Mouse (Mus musculus): ENCODE measurements around the gene Angel2. TPM values are rescaled to one million over a fixed set of nuclear protein-coding genes. Genes with fewer than 3 reads are reported as not detected.

Angel2 gene
- polyA plus RNA-seq, 1 experiment from 2014 or later: 48.2 TPM

- Histone ChIP-seq H3K9ac (no peak overlapping the region), H3K4me1 (replicated peaks; ENCODE audit: control insufficient read depth, insufficient read depth, low read length) (no peaks in the 10 kb centered on the region), H3K9me3 (ENCODE audit: control insufficient read depth, low read length) (no peaks in the 10 kb centered on the region), H3K4me2 (replicated peaks) (no peak overlapping the region), H3K36me3 (replicated peaks; ENCODE audit: control insufficient read depth, insufficient read depth) (peaks cover 55% of the 10 kb centered on the region), H3K27ac (no peak overlapping the region), H3K4me3 (replicated peaks; ENCODE audit: low read length) (no peak overlapping the region), H3K27me3 (ENCODE audit: control insufficient read depth, insufficient read depth, low read length) (no peaks in the 10 kb centered on the region)
- no peak for DNase-seq (ENCODE audit: low spot score)
- 94% methylated on average over 9 of the region's 9 CpGs for WGBS
- ATAC-seq (ENCODE audit: low FRiP score): no peak
Observed at GRCm38 (mm10) chr1:190898899-190899575, 25.9 kb upstream of the Angel2 start.

- Histone ChIP-seq H3K9ac (no peak overlapping the region), H3K27ac (no peak overlapping the region), H3K9me3 (ENCODE audit: control insufficient read depth, low read length) (no peaks in the 10 kb centered on the region), H3K4me2 (replicated peaks) (no peak overlapping the region), H3K4me1 (replicated peaks; ENCODE audit: control insufficient read depth, insufficient read depth, low read length) (no peaks in the 10 kb centered on the region), H3K36me3 (replicated peaks; ENCODE audit: control insufficient read depth, insufficient read depth) (peaks cover 46% of the 10 kb centered on the region), H3K27me3 (ENCODE audit: control insufficient read depth, insufficient read depth, low read length) (no peaks in the 10 kb centered on the region), H3K4me3 (replicated peaks; ENCODE audit: low read length) (no peak overlapping the region)
- ATAC-seq (ENCODE audit: low FRiP score): no peak
- no peak for DNase-seq (ENCODE audit: low spot score)
- WGBS: 73% methylated on average over 2 of the region's 2 CpGs
Observed at GRCm38 (mm10) chr1:190901082-190901481, 23.8 kb upstream of the Angel2 start.

- 94% methylated on average over 3 of the region's 3 CpGs for WGBS
Observed at GRCm38 (mm10) chr1:190904136-190904535, 20.8 kb upstream of the Angel2 start.

GRCm38 (mm10) chr1:190904714-190905113 is 20.2 kb upstream of the Angel2 start:
- no peak for DNase-seq (ENCODE audit: low spot score)
- WGBS: 93% methylated on average over 16 of the region's 16 CpGs
- no peak overlapping the region for H3K4me3 ChIP-seq (replicated peaks; ENCODE audit: low read length)
- H3K27me3 ChIP-seq (ENCODE audit: control insufficient read depth, insufficient read depth, low read length): no peaks in the 10 kb centered on the region
- no peak overlapping the region for H3K27ac ChIP-seq
- no peak overlapping the region for H3K4me2 ChIP-seq (replicated peaks)
- peaks cover 18% of the 10 kb centered on the region for H3K36me3 ChIP-seq (replicated peaks; ENCODE audit: control insufficient read depth, insufficient read depth)
- H3K9ac ChIP-seq: no peak overlapping the region
- ATAC-seq (ENCODE audit: low FRiP score): no peak
- no peaks in the 10 kb centered on the region for H3K4me1 ChIP-seq (replicated peaks; ENCODE audit: control insufficient read depth, insufficient read depth, low read length)
- no peaks in the 10 kb centered on the region for H3K9me3 ChIP-seq (ENCODE audit: control insufficient read depth, low read length)

More at GRCm38 (mm10) chr1:190904136-190904535, 20.8 kb upstream of the Angel2 start:
- ATAC-seq (ENCODE audit: low FRiP score): no peak
- H3K27me3 ChIP-seq (ENCODE audit: control insufficient read depth, insufficient read depth, low read length): no peaks in the 10 kb centered on the region
- H3K4me2 ChIP-seq (replicated peaks): no peak overlapping the region
- H3K4me1 ChIP-seq (replicated peaks; ENCODE audit: control insufficient read depth, insufficient read depth, low read length): no peaks in the 10 kb centered on the region
- H3K4me3 ChIP-seq (replicated peaks; ENCODE audit: low read length): no peak overlapping the region
- H3K9ac ChIP-seq: no peak overlapping the region
- H3K36me3 ChIP-seq (replicated peaks; ENCODE audit: control insufficient read depth, insufficient read depth): peaks cover 22% of the 10 kb centered on the region
- no peak overlapping the region for H3K27ac ChIP-seq
- H3K9me3 ChIP-seq (ENCODE audit: control insufficient read depth, low read length): no peaks in the 10 kb centered on the region
- no peak for DNase-seq (ENCODE audit: low spot score)

- H3K4me3 ChIP-seq (replicated peaks; ENCODE audit: low read length): peak overlapping the region; percentile 57
- no peaks in the 10 kb centered on the region for H3K36me3 ChIP-seq (replicated peaks; ENCODE audit: control insufficient read depth, insufficient read depth)
- H3K4me2 ChIP-seq (replicated peaks): peak overlapping the region; percentile 77
- DNase-seq (ENCODE audit: low spot score): no peak
- ATAC-seq (ENCODE audit: low FRiP score): no peak
- H3K9ac ChIP-seq: peak overlapping the region; percentile 76
- peaks cover 18% of the 10 kb centered on the region for H3K4me1 ChIP-seq (replicated peaks; ENCODE audit: control insufficient read depth, insufficient read depth, low read length)
- no peak overlapping the region for H3K27ac ChIP-seq
- no peaks in the 10 kb centered on the region for H3K27me3 ChIP-seq (ENCODE audit: control insufficient read depth, insufficient read depth, low read length)
- 82% methylated on average over 6 of the region's 6 CpGs for WGBS
- no peaks in the 10 kb centered on the region for H3K9me3 ChIP-seq (ENCODE audit: control insufficient read depth, low read length)
Observed at GRCm38 (mm10) chr1:190910836-190911235, 14.1 kb upstream of the Angel2 start.

GRCm38 (mm10) chr1:190911415-190912123 is 13.3 kb upstream of the Angel2 start, which contains the start of gene Rps6kc1:
Gene Rps6kc1, minus strand, starts transcription at chr1:190911770.
- under 1% methylated on average over 47 of the region's 47 CpGs for WGBS
- DNase-seq (ENCODE audit: low spot score): peak; percentile 88

GRCm38 (mm10) chr1:190912623-190913022 is 12.3 kb upstream of the Angel2 start:
- H3K9ac ChIP-seq: no peak overlapping the region
- H3K4me2 ChIP-seq (replicated peaks): peak overlapping the region; percentile 77
- no peaks in the 10 kb centered on the region for H3K36me3 ChIP-seq (replicated peaks; ENCODE audit: control insufficient read depth, insufficient read depth)
- no peaks in the 10 kb centered on the region for H3K27me3 ChIP-seq (ENCODE audit: control insufficient read depth, insufficient read depth, low read length)
- H3K27ac ChIP-seq: no peak overlapping the region
- H3K4me3 ChIP-seq (replicated peaks; ENCODE audit: low read length): 0 out of 2 replicates have a peak overlapping the region, but pooled peaks have one; percentile 57
- peaks cover 18% of the 10 kb centered on the region for H3K4me1 ChIP-seq (replicated peaks; ENCODE audit: control insufficient read depth, insufficient read depth, low read length)
- WGBS: 68% methylated on average over 1 of the region's 1 CpGs
- DNase-seq (ENCODE audit: low spot score) (no peak), ATAC-seq (ENCODE audit: low FRiP score) (no peak)
- H3K9me3 ChIP-seq (ENCODE audit: control insufficient read depth, low read length): no peaks in the 10 kb centered on the region

More at GRCm38 (mm10) chr1:190911415-190912123, 13.3 kb upstream of the Angel2 start, which contains the start of gene Rps6kc1:
- Histone ChIP-seq H3K27me3 (ENCODE audit: control insufficient read depth, insufficient read depth, low read length) (no peaks in the 10 kb centered on the region), H3K27ac (peak within 1 kb of the TSS; percentile 79), H3K4me1 (replicated peaks; ENCODE audit: control insufficient read depth, insufficient read depth, low read length) (peaks cover 18% of the 10 kb centered on the region), H3K36me3 (replicated peaks; ENCODE audit: control insufficient read depth, insufficient read depth) (no peaks in the 10 kb centered on the region), H3K4me2 (replicated peaks) (peak within 1 kb of the TSS; percentile 77), H3K9me3 (ENCODE audit: control insufficient read depth, low read length) (no peaks in the 10 kb centered on the region), H3K9ac (peak within 1 kb of the TSS; percentile 76), H3K4me3 (replicated peaks; ENCODE audit: low read length) (peak within 1 kb of the TSS; percentile 57)
- peak; percentile 96 for ATAC-seq (ENCODE audit: low FRiP score)

- no peak overlapping the region for H3K27ac ChIP-seq
- no peak for DNase-seq (ENCODE audit: low spot score)
- H3K4me3 ChIP-seq (replicated peaks; ENCODE audit: low read length): no peak overlapping the region
- no peaks in the 10 kb centered on the region for H3K9me3 ChIP-seq (ENCODE audit: control insufficient read depth, low read length)
- no peaks in the 10 kb centered on the region for H3K4me1 ChIP-seq (replicated peaks; ENCODE audit: control insufficient read depth, insufficient read depth, low read length)
- no peak overlapping the region for H3K4me2 ChIP-seq (replicated peaks)
- 75% methylated on average over 7 of the region's 7 CpGs for WGBS
- no peaks in the 10 kb centered on the region for H3K27me3 ChIP-seq (ENCODE audit: control insufficient read depth, insufficient read depth, low read length)
- H3K9ac ChIP-seq: no peak overlapping the region
- no peaks in the 10 kb centered on the region for H3K36me3 ChIP-seq (replicated peaks; ENCODE audit: control insufficient read depth, insufficient read depth)
- no peak for ATAC-seq (ENCODE audit: low FRiP score)
Observed at GRCm38 (mm10) chr1:190918938-190919337, 6.0 kb upstream of the Angel2 start.

GRCm38 (mm10) chr1:190919725-190920469 is 5.0 kb upstream of the Angel2 start:
- H3K9ac ChIP-seq: no peak overlapping the region
- no peaks in the 10 kb centered on the region for H3K9me3 ChIP-seq (ENCODE audit: control insufficient read depth, low read length)
- ATAC-seq (ENCODE audit: low FRiP score) (no peak), DNase-seq (ENCODE audit: low spot score) (no peak)
- no peak overlapping the region for H3K4me2 ChIP-seq (replicated peaks)
- no peak overlapping the region for H3K27ac ChIP-seq
- H3K4me3 ChIP-seq (replicated peaks; ENCODE audit: low read length): no peak overlapping the region
- WGBS: 78% methylated on average over 8 of the region's 8 CpGs
- no peaks in the 10 kb centered on the region for H3K36me3 ChIP-seq (replicated peaks; ENCODE audit: control insufficient read depth, insufficient read depth)
- no peaks in the 10 kb centered on the region for H3K4me1 ChIP-seq (replicated peaks; ENCODE audit: control insufficient read depth, insufficient read depth, low read length)
- no peaks in the 10 kb centered on the region for H3K27me3 ChIP-seq (ENCODE audit: control insufficient read depth, insufficient read depth, low read length)

All from hindbrain, embryonic 14.5 days (tissue).